Mouse (Mus musculus): ENCODE results near the gene Suds3.
A peak's percentile ranks its signal among the peaks of the same experiment; 100 is the strongest.

Gene Suds3

GRCm38 (mm10) chr5:117115836-117116366 is at the start of gene Suds3:
Gene Suds3, minus strand, starts transcription at chr5:117116113.
- DNase-seq, result peak; percentile 97

- DNase-seq, result no peak
Measured at GRCm38 (mm10) chr5:117164923-117165322, 49.0 kb upstream of the Suds3 start.

- no peak for DNase-seq
Measured at GRCm38 (mm10) chr5:117164516-117164915, 48.6 kb upstream of the Suds3 start.

- no peak for DNase-seq
Measured at GRCm38 (mm10) chr5:117163790-117164189, 47.9 kb upstream of the Suds3 start.

DNA sequence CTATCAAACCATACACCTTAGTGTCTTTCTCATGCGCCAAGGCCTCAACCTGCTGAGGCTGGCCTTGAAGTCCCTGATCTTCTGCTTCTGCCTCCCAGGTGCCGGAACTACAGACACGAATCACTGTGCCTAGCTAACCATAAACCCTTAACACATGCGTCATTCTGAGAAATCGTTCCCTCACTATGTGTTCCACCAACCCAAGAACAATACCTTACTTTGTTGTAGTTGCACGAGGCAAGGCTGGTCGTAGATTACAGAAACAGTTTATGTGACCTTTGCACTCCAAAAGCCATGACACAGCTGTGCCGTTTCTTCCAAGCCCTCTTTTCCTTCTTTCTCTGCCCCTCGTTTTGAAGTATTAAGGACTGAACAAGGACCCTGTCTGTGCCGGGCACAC is 44.6 kb upstream of the Suds3 start:
- no peak for DNase-seq

- DNase-seq, result no peak
Measured at GRCm38 (mm10) chr5:117159805-117160291, 43.9 kb upstream of the Suds3 start.

- no peak for DNase-seq
Measured at GRCm38 (mm10) chr5:117159326-117159725, 43.4 kb upstream of the Suds3 start.

GRCm38 (mm10) chr5:117158335-117159018 is 42.6 kb upstream of the Suds3 start:
- peak; percentile 41 for DNase-seq

GRCm38 (mm10) chr5:117153527-117154091 is 37.7 kb upstream of the Suds3 start:
- peak; percentile 69 for DNase-seq

- no peak for DNase-seq
Measured at GRCm38 (mm10) chr5:117152944-117153343, 37.0 kb upstream of the Suds3 start.

DNA sequence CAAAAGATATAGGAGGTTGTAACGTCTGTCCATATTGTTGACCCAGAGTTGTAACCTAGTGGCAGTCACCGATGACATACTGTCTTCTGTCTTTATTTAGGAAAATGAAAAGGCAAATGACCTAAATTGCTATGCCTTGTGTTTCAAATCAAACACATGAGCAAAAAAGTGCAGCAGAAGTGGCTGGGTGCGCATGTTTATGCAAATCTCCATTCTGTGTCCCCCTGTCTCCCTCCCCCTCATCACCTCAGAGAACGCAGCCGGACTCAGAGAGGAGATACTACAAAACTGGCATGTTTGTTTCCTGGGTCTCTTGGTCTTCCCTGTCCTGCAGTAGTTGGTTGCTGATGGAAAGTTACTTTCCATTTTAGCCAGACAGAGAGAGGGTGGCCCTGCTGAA is 34.2 kb upstream of the Suds3 start:
- no peak for DNase-seq

GRCm38 (mm10) chr5:117149054-117149942 is 33.4 kb upstream of the Suds3 start:
- no peak for DNase-seq

- DNase-seq, result no peak
Measured at GRCm38 (mm10) chr5:117147187-117148095, 31.5 kb upstream of the Suds3 start.

GRCm38 (mm10) chr5:117146165-117146564 is 30.3 kb upstream of the Suds3 start:
- no peak for DNase-seq

DNA sequence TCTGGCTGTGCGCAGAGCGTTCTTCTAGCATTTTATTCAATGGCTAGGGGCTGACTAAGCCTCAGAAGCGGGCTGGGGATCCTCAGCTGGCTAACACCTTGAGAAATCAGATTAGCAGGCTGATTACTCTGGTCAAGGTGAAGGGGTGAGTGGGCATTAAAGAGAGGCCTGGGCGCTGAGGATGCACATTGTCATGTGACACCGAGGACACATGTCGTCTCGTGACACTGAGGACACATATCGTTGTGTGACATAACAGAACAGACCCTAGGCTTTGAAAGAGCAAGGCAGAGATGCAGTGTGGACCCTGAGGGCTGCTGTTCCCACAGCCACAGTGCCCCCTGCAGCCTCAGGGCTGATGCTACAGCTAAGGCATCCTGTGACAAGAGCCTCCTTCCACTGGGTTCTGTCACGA is 27.8 kb upstream of the Suds3 start:
- peak; percentile 36 for DNase-seq

DNA sequence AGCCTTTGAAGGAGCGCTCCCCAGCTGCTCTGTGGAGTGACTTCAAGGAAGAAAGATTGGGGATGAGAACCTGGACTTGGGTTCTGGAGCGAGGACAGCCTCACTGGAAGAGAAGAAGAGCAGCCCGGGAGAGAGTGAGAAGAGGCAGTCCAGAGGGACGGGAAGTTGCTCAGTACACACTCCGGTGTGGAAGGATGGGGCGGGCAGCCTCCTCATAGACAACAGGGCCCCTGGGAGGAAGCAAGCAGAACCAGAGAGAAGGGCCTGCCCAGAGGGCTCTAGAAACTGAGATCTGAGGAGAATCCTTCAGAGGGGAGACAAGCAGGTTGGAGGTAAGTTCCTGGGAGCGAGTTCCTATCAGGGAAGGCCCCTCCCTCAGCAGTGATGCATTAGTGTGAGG is 24.5 kb upstream of the Suds3 start:
- DNase-seq, result no peak

DNA sequence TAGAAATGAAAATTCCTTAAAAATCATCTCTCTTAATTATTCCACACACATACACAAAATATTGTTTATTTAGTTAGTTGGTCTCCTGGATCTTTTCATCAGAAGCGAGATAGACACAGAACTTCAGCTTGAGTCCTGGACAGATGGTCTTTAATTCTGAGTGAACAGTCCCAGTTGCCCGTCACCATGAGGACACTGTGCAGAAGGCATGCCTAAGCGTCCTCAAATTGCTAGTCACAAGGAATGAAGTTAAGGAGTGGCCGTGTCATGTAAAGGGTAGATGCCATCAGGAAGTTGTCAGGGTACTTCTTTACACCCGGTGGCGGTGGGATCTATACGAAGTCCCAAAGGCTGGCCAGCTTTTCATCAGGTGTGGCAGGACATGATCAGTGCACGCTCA is 23.9 kb upstream of the Suds3 start:
- DNase-seq, result no peak

GRCm38 (mm10) chr5:117138295-117138988 is 22.5 kb upstream of the Suds3 start:
- DNase-seq, result peak; percentile 23

- DNase-seq, result no peak
Measured at GRCm38 (mm10) chr5:117137594-117137993, 21.7 kb upstream of the Suds3 start.

DNA sequence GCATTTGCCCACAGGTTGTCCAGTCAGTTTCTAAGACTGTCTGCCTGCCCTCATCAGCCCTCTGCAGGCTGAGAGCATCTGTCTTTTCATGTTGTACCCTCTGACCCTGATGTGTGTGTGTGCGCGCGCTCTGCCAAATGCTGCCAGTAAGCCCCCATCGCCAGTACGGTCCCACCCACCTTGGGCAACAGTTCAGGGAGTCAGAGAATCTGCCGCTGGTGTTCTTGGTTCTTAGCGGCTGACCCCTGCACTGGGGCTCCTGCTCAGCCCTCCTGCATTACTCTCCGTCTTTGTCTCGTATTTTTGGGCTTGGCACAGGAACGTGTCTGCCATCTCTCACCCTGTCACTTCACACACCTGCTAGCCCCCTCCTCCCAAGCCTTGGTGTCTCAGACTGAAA is 21.1 kb upstream of the Suds3 start:
- DNase-seq, result no peak

DNA sequence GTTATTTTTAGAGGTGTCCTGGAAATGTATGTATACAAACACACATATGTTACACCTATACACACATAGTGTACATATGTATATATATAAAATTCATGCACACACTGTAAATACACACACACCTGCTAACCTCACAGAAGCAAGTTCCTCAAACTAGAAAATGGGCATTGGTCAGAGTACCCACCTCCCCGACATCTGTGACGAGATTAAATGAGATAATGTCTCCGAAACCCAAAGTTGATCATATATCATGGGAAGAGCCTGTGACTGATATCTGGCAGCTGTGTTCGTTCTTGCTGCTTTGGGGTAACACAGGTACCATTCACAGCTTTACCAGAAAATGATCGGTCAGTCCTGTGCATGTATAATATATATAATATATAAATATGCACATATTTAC is 20.7 kb upstream of the Suds3 start:
- no peak for DNase-seq

GRCm38 (mm10) chr5:117135869-117136268 is 20.0 kb upstream of the Suds3 start:
- peak; percentile 77 for DNase-seq
